Mouse (Mus musculus): ENCODE measurements at regions not wholly inside any gene's neighbourhood (a gene's known extent, or its start where the extent isn't known, plus 50 kb on each side); places are given as distances from the start of the nearest gene placed in this dataset.

DNA sequence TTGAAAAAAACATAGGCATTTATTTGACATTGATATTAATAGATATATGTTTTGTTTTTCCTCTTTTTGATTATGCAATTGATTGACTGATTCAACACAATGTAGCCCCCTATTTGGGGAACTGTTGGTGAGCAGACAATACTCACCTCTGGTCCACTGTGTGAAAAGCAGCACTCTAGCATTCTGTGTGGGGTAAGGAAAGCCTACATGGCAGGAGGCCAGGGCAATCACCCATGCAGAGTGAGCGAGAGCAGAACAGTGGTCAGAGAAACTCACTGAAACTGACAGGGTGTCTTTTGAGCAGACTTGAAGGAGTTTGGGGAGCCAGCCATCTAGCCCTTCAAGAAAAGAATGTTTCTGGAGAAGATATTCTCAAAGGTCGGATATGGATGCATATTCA is 73.2 kb upstream of the Azi2 start:
- no peak for DNase-seq (ENCODE audit: low spot score)

DNA sequence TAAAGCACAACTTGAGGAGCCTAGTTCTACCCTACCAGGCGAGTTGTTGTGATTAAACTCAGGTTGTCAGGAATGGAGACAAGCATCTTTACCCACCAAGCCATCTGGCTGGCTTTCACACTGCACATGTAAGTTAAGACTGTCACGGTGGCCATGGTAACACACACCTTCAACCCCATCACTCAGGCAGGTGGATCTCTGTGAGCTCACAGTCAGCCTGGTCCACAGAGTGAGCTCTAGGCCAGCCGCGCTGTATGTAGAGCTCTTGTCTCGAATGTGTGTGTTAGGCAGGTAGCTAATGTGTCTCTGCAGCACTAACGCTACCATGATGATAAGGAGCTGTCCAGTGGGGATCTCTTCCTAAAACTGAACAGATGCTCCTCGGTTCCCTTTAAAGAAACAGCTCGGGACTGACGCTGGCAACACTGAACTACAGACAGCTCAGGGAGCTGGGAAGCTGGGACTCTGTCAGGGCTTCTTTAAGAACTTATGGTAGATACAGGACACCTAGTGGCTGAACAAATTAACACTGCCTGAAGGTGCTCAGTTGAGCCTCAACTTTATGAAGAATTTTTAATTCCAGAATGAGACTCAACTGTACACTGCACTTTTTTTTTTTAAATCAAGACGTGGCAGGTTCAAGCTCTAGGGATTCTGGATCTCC is 73.8 kb upstream of the Azi2 start:
- DNase-seq (ENCODE audit: low spot score) = peak; percentile 45

GRCm38 (mm10) chr9:117962088-117963030 is 77.9 kb upstream of the Azi2 start:
- DNase-seq (ENCODE audit: low spot score) = no peak

- DNase-seq (ENCODE audit: low spot score) = no peak
Measured at GRCm38 (mm10) chr9:117959845-117960244, 80.5 kb upstream of the Azi2 start.

GRCm38 (mm10) chr9:117957195-117957594 is 83.1 kb upstream of the Azi2 start:
- no peak for DNase-seq (ENCODE audit: low spot score)

DNA sequence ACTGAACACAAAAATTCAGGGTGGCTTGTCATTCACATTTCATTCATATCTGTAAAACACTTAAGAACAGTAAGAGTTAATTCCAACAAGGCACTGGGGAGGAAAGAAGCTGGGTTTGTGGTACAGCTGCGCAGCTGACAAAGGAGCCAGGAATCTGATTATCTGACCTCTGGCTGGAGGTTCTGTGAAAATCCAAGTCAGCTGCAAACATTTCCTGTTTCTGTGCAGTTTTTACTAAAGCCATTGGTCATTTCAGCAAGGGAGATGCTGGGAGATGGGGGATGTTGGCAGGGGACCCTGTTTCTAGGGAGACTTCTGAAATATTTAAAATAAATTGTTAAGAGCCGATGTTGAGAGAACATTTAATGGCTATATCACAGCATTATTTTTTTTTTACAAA is 83.6 kb upstream of the Azi2 start:
- no peak for DNase-seq (ENCODE audit: low spot score)

GRCm38 (mm10) chr9:117927466-117927847 is 112.8 kb upstream of the Azi2 start:
- no peak for DNase-seq (ENCODE audit: low spot score)

GRCm38 (mm10) chr9:117926700-117927465 is 113.4 kb upstream of the Azi2 start:
- no peak for DNase-seq (ENCODE audit: low spot score)

GRCm38 (mm10) chr9:117922992-117923391 is 117.3 kb upstream of the Azi2 start:
- DNase-seq (ENCODE audit: low spot score) = no peak

DNA sequence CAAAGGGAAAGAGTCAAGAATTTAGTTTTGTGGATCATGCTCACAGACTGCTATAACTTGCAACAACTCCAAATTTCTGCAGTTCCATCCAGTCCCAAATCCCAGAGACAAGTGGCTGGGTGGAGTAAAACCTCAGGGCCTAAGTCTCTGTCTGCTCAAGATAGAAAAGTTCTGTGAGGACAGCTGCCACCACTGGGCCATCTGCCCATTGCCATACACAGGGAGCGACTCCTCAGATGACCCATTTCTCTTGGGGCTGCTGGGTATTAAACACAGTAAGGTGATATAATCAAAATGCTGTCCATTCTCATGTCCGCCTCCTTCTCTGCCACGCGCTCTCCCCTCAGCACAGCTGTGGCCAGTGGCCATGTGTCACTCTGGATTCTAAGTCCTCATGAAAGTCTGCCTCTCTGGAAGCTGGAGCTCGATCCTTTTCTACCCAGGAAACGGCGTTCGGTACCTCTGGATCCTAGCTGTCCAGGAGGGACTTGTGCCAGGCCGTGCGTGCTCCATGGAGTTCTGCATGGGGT is 132.3 kb upstream of the Azi2 start:
- DNase-seq (ENCODE audit: low spot score) = no peak

GRCm38 (mm10) chr9:117905045-117905747 is 135.1 kb upstream of the Azi2 start:
- DNase-seq (ENCODE audit: low spot score) = no peak

- no peak for DNase-seq (ENCODE audit: low spot score)
Measured at GRCm38 (mm10) chr9:117904621-117905020, 135.7 kb upstream of the Azi2 start.

DNA sequence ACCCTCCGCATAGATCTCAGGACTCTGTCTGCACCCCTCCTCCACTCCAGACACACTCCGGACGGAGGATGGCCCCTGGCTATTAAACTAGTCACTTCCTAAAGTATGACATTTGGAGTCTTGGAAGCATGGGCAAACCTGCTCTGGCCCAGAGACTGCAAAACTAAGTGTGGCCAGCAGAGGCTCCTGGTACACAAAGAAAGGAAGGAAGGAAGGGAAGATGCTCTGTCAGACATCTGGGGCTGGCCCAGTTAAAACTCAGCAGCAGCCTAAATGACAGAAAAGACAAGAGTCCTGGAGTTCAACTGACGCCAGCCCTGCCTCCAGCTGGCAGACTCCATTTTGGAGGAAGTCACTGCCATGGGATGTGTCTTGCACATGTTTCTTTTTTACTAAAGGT is 137.3 kb upstream of the Azi2 start:
- no peak for DNase-seq (ENCODE audit: low spot score)

DNA sequence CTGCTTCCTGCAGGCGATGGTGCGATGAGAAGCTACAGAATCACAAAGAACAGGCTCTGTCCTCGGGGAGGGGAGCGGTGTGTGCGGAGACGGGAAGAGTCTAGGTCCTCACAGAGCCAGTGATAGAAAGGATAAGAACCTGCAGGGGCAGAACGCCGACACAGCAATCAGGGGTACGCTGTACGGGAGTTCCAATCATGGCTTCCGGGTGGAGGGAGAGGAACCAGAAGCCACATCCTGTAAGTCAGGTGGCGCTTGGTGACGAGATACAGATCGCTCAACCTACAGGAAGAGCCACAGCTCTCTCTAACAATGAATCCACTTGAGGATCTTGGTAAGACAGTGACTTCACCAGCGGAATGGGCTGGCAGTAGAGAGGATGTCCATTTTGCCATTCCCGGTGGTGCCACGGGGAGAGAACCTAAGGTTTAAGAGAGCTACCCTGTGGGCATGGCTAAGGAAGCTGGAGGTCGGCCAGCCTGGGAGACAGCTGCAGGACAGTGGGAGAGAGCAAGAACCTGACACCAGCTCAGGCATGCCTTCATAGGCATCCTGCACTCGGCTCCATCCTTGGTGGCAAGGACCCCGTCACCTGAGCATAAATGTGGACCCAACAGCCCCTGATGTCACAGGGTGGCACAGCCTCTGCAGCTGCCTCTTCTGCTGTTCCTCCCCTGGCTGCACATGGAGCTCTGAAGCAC is 137.9 kb upstream of the Azi2 start:
- no peak for DNase-seq (ENCODE audit: low spot score)

DNA sequence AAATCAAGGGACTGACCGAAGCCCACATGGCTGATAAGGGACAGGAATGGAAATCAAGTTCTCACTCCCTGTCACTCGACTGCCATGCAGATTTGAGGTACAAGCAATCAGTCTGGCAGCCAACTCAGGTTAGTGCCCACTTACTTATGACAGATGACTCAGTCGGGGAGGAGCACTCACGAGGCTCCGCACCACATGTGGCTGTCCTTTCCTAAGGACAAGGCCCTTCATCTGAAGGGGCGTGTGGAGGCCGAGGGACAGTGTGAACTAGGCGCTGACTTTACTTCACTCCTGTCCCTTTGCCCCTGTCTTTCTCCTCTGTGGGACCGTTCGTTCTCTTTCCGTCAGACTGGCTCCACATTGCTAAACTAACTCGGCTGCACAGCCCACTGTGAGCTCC is 139.7 kb upstream of the Azi2 start:
- no peak for DNase-seq (ENCODE audit: low spot score)

DNA sequence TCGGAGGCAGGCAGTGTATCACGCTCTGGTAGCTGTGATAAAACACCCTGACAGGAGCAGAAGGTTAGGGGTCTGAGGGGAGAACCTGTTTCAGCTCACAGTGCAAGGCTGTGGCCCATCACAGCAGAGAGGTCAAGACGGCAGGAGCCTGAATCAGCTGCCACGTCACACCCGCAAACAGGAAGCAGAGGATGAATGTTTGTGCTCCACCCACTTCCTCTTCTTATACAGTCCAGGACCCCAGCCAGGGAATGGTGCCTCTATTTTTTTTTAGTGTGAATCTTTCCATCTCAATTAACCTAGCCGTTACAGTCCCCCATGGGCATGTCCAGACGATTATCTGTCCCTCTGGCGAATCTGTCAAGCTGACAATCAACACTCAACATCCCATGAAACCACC is 143.8 kb upstream of the Azi2 start:
- DNase-seq (ENCODE audit: low spot score) = no peak

GRCm38 (mm10) chr9:117892601-117893000 is 147.7 kb upstream of the Azi2 start:
- DNase-seq (ENCODE audit: low spot score) = no peak

DNA sequence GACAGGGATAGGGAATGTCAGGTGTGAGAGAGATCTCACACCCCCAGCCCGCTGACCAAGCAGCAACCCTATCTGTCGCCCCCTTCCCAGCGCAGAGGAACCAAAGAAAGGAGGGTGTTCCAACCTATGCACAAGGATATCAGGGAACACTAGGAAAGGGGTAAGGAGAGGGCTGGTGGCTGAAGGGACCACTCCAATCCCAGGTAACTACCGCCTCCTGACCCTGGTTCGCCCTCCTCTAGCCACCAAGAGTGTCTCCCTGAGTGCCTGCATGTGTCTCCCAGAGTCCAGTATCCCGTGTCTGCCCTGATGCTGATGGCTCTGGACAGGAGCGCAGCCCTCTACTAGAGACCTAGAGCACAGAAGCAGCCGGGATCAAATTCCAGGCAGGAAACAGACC is 167.1 kb upstream of the Azi2 start:
- DNase-seq (ENCODE audit: low spot score) = no peak

DNA sequence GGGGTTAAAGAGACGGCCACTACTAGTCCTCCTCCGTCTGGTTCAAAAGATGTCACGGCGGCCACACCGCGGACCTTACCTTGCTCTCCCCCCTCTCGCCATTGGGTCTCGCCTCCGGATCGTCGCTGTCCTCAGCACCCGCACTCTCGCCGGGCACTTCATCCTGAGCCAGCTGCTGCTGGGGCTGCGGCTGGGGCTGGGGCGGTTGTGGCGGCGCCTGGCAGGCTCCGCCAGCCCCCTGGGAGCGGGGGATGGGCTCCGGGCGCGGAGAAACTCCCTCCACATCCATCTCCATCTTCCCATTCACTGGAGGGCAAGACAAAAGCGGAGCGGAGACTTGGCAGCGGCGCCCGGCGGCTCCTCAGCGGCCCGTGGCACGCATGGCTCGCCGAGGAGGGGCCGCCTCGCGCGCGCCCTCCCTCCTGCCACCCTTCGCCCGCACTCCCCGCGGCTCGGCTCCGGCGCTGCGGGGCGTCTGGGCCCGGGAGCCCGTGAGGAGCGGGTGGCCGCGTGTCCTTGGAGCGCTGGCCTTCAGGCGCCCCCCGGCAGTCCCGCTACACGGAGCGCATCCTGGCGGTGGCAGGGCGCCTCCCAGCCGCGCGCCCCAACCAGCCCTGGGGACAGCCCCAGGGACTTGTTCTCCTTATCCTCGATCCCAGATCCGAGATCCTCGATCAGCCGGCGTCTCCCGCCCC is 167.8 kb upstream of the Azi2 start:
- DNase-seq (ENCODE audit: low spot score) = no peak

DNA sequence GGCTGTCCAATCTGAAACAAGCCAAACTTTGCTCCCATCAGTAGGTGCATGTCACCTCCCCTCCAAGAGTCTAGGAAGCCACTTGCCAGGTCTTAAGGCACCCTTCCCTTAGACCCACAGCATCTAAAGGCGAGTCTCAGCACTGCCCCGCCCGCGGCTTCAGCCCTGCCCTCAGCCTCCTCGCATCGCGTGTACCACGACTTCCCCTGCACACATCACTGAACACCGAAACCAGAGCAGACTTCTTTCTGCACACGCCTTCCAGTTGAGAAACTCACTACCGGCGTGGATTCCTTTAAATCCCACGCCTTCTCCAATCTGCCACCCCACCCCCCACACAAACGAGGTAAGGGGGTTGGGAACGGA is 168.3 kb upstream of the Azi2 start:
- no peak for DNase-seq (ENCODE audit: low spot score)

DNA sequence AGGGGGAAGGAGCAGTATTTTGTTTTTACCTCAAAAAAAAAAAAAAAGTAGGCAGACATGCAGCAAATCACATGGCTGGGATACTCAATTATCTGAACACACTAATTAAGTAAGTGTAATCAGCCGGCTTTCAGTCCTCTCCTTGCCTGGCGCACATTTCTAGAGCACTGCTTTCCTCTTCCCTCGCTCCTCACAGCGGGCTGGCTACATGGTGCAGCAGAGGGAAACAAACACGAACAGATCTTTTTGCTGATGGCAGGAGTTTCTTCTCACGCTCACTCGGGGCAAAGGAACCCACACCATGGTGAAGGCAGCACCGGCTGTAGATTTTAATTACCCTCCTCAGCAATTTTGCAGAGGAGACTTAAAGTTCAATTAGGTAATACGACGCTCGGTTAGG is 169.7 kb upstream of the Azi2 start:
- DNase-seq (ENCODE audit: low spot score) = no peak
